Mouse (Mus musculus) kidney, embryonic 16.5 days (tissue): ENCODE results near the gene Rere. TPM values are rescaled to one million over a fixed set of nuclear protein-coding genes. Genes with fewer than 3 reads are reported as not detected.
A peak's percentile ranks its signal among the peaks of the same experiment; 100 is the strongest.

ENCODE experiments used
- ATAC-seq: fragments of 200-750 bp; cut with Nextera tagmentation; 2 replicates; pipeline ENCODE4 v1.8.0; 2017; ENCODE audit warnings: moderate TSS enrichment; ENCODE audit not compliant: low FRiP score, low TSS enrichment
- H3K27ac ChIP-seq: fragments of 300-500 bp; sonication (generic); 2 replicates; pipeline ENCODE4 v1.5.1; 2014; ENCODE audit warnings: low read length
- H3K27me3 ChIP-seq: fragments of 300-500 bp; sonication (generic); 2 replicates; pipeline ENCODE4 v1.6.1; 2014; ENCODE audit warnings: low read length, control low read depth, mixed read lengths; ENCODE audit not compliant: insufficient read depth
- H3K36me3 ChIP-seq: fragments of 300-500 bp; sonication (generic); 2 replicates; pipeline ENCODE4 v1.6.1; 2014; ENCODE audit warnings: low read length, control low read depth, mixed read lengths; ENCODE audit not compliant: insufficient read depth
- H3K4me1 ChIP-seq: fragments of 300-500 bp; sonication (generic); 2 replicates; pipeline ENCODE4 v1.6.1; 2014; ENCODE audit warnings: low read length, control low read depth, mixed read lengths; ENCODE audit not compliant: insufficient read depth
- H3K4me2 ChIP-seq: fragments of 300-500 bp; sonication (generic); replicated peaks from 2 replicates; pipeline ENCODE4 v1.6.1; 2014; ENCODE audit warnings: low read depth, low read length
- H3K4me3 ChIP-seq: fragments of 300-500 bp; sonication (generic); 2 replicates; pipeline ENCODE4 v1.5.1; 2014; ENCODE audit warnings: mild to moderate bottlenecking, low read length
- H3K9ac ChIP-seq: fragments of 300-500 bp; sonication (generic); replicated peaks from 2 replicates; pipeline ENCODE4 v1.6.1; 2014; ENCODE audit warnings: low read length
- H3K9me3 ChIP-seq: fragments of 300-500 bp; sonication (generic); 2 replicates; pipeline ENCODE4 v1.6.1; 2016; ENCODE audit warnings: low read length, control low read depth
- WGBS: fragments of 180-500 bp; shearing (Covaris S2); extraction: QIAGEN DNeasy Blood & Tissue Kit; methylation state at CpG from one replicate; pipeline ENCODE4 v1.1.7; 2014; 5-methylcytosine and 5-hydroxymethylcytosine counted together
- polyA plus RNA-seq: library from polyadenylated mRNA; unstranded; fragments of >200 nt; fragmentation: Nextera tagmentation; extraction: Ambion mirVana; gene quantifications from 2 replicates; pipeline ENCODE4 v1.2.1, GENCODE M21; 2015

The Rere gene
- polyA plus RNA-seq, 1 experiment from 2014 or later = 30.7 TPM

DNA sequence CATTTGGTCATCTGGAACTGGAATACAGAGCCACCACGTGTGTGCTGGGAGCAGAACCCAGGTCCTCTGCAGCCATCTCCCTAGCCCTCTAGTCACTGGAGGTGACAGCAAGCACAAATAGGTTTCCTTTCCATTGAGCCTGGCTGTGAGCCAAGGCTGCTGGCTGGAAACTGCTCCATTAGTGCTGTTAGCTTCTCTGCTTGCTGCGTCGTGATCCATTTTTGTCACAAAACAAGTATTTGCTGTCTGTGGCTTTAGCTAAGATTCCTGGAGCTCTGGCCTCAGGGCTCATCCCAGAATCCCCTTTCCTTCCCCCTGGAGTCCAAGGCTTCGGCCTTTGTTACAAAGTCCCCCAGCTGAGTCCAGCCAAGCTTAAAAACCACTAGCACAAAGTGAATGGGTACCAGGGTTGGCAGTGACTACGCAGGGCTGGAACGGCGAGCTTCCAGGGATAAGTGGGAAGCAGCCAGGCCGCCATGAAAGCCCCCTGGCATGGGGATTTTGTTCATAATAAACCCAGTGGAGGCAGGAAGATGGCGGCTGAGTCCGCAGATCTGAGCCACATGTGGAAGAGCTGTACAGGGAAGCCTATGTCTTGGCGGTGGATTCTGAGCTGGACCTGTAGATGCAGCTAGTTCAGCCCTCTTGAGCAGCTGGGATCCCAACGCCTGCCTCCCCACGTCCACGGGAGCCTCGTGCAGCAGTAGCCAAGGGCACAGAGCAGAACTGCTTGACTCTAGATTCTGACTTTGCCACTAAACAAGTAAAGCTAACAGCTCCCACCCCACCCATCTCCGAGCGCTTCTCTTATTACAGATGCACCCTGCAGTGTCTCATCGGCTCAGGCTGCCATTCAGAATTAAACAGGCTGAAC is 30.7 kb upstream of the Rere start:
- ATAC-seq = 0 out of 2 replicates have a peak, but pooled peaks have one; percentile 24
- Histone ChIP-seq H3K4me3 (no peak overlapping the region), H3K4me2 (no peak overlapping the region), H3K27ac (peak overlapping the region; percentile 56), H3K27me3 (no peaks in the 10 kb centered on the region), H3K9me3 (no peaks in the 10 kb centered on the region), H3K36me3 (peaks cover 50% of the 10 kb centered on the region), H3K4me1 (peaks cover 6% of the 10 kb centered on the region; the same call in 1 of the 2 replicates), H3K9ac (no peak overlapping the region)
- 56% methylated on average over 18 of the region's 18 CpGs for WGBS

DNA sequence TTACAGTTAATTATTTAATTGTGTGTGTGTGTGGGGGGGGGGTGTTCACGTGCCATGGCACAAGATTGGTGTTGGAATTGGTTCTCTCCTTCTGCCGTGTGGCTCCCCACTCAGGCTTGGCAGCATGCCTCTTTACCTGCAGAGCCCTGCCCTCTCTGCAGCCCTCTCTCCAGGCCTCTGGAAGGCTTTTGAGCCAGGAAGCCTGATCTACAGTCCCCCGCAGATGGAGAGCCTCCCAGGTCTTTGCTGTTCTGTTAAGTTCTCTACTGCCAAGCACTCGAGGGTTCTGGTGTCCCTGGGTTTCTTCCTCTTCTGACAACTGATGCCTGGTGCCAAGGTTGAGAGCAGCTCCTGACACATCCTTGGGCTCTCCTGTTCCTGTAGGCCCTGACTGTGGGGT is 27.0 kb upstream of the Rere start:
- Histone ChIP-seq H3K27me3 (no peaks in the 10 kb centered on the region), H3K9me3 (no peaks in the 10 kb centered on the region), H3K4me3 (no peak overlapping the region), H3K36me3 (peaks cover 17% of the 10 kb centered on the region), H3K4me1 (peaks cover 20% of the 10 kb centered on the region), H3K27ac (no peak overlapping the region), H3K9ac (no peak overlapping the region), H3K4me2 (no peak overlapping the region)
- WGBS = 75% methylated on average over 4 of the region's 4 CpGs
- no peak for ATAC-seq

DNA sequence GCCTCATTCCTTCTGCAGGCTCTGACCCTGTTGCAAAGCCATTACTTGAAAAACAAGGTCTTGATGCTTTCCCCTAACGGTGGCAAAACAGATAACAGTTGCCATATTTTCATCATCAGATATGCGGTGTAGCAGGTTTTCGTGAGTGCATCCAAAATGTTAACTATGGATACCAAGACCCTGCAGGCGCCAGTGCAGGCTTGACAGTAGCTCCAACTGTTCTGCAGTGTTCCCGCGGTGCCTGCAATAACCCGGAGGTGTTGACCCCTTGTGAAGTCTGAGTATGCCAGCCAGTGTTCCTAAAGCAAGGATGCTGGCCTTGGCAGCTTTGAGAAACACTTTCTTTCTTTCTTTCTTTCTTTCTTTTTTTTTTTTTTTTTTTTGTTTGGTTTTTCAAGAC is 26.3 kb upstream of the Rere start:
- WGBS = 87% methylated on average over 7 of the region's 7 CpGs
- Histone ChIP-seq H3K36me3 (peaks cover 10% of the 10 kb centered on the region), H3K4me1 (peaks cover 22% of the 10 kb centered on the region), H3K4me2 (no peak overlapping the region), H3K27ac (no peak overlapping the region), H3K9ac (no peak overlapping the region), H3K27me3 (no peaks in the 10 kb centered on the region), H3K9me3 (no peaks in the 10 kb centered on the region), H3K4me3 (no peak overlapping the region)
- no peak for ATAC-seq

DNA sequence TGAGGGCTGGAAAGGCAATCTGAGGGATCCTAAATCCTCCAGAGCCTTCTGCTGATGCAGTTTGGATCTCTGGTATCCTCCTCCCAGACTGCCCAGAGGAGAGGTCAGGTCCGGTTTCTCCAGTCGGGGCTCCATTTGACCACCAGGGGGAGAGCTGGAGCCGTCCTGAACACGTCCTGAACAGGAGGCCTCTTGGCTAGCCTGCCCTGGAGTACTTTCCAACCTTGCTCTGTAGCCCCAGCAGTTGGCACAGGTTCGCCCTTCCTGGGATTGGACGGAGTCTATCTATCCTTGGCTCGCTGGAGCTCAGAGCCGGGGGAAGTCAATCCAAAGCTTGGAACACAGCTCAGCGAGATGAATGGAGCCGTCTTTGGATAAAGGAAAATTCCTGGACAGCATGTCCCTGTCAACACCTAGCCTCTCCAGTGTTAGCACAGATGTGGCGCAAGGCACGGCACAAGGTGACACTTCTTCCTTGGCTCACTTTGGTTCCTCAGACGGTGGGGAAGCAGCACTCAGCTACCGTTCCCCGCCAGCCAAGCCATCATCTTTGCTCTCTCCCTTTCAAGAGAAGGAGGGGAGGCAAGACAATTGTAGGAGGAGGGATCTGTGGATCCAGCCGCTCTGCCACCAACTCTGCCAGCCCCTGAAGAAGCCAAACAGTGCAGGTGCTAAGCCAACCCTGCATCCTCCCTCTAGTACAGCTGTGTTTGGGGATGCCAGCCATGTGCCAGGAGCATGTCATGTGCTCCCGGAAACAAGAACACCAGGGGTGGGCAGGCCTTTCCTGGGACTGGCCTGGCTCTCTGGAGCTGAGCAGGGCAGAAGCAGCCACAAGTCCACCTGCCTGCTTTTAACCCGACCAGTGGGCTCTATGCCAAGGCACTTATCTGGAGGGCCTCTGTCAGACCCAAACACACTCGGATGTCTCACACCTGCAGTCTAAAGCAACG is 23.9 kb upstream of the Rere start:
- peak; percentile 87 for ATAC-seq
- Histone ChIP-seq H3K4me1 (peaks cover 17% of the 10 kb centered on the region), H3K9ac (peak overlapping the region; percentile 19; the same call in 1 of the 2 replicates), H3K27me3 (no peaks in the 10 kb centered on the region), H3K4me2 (no peak overlapping the region), H3K27ac (peak overlapping the region; percentile 4; the same call in 1 of the 2 replicates), H3K36me3 (0 out of 2 replicates have a peak, but pooled peaks cover 5% of the 10 kb centered on the region), H3K4me3 (no peak overlapping the region), H3K9me3 (no peaks in the 10 kb centered on the region)
- 49% methylated on average over 20 of the region's 20 CpGs for WGBS

GRCm38 (mm10) chr4:150258388-150258787 is 23.1 kb upstream of the Rere start:
- no peak overlapping the region for H3K4me3 ChIP-seq
- no peaks in the 10 kb centered on the region for H3K27me3 ChIP-seq
- no peaks in the 10 kb centered on the region for H3K9me3 ChIP-seq
- H3K4me1 ChIP-seq = peaks cover 17% of the 10 kb centered on the region
- peak overlapping the region; percentile 4; the same call in 1 of the 2 replicates for H3K27ac ChIP-seq
- WGBS = 58% methylated on average over 14 of the region's 14 CpGs
- no peak overlapping the region for H3K4me2 ChIP-seq
- ATAC-seq = no peak
- peak overlapping the region; percentile 48; the same call in 1 of the 2 replicates for H3K9ac ChIP-seq
- no peaks in the 10 kb centered on the region for H3K36me3 ChIP-seq

DNA sequence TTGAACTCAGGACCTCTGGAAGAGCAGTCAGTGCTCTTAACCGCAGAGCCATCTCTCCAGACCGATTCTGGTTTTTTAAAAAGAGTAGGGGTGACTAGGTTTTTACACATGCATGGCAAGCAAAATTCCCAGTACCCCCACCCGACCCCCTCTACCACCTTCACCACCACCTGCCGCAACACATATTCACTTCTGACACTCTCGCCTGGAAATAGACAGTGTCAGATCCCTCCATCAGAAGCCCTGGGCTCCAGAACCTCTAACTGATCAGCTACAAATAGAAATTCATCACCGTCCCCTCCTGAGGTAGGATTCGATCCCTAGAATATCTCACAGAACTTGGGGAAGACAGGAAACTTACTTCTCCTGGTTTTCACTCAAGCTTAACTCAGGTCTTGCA is 21.9 kb upstream of the Rere start:
- ATAC-seq = no peak
- no peaks in the 10 kb centered on the region for H3K27me3 ChIP-seq
- WGBS = 93% methylated on average over 7 of the region's 7 CpGs
- H3K4me3 ChIP-seq = no peak overlapping the region
- no peak overlapping the region for H3K27ac ChIP-seq
- no peak overlapping the region for H3K4me2 ChIP-seq
- no peak overlapping the region for H3K9ac ChIP-seq
- H3K9me3 ChIP-seq = no peaks in the 10 kb centered on the region
- H3K36me3 ChIP-seq = no peaks in the 10 kb centered on the region
- peaks cover 17% of the 10 kb centered on the region for H3K4me1 ChIP-seq

DNA sequence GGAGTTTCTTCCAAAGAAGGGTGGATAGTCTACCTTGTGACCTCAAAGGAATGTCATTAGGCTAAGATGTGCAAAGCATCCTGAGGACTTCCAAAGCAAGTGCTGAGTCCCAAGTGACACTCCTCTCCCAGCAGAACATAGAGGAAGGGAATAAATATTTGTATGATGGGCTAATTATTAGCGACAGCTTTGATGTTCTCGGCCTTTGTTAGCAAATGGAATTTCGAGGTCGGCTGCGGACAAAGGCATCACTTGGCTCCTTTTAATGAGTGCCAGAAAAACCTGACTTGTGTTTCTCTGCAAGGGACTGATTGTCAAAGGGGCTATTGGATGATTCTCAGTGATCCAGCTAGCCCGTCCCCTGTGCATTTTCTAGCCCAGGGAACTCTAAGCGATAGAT is 21.3 kb upstream of the Rere start:
- Histone ChIP-seq H3K4me2 (no peak overlapping the region), H3K27me3 (no peaks in the 10 kb centered on the region), H3K36me3 (no peaks in the 10 kb centered on the region), H3K9ac (no peak overlapping the region), H3K9me3 (no peaks in the 10 kb centered on the region), H3K27ac (no peak overlapping the region), H3K4me3 (no peak overlapping the region), H3K4me1 (peaks cover 17% of the 10 kb centered on the region)
- ATAC-seq = no peak
- WGBS = 68% methylated on average over 7 of the region's 7 CpGs

DNA sequence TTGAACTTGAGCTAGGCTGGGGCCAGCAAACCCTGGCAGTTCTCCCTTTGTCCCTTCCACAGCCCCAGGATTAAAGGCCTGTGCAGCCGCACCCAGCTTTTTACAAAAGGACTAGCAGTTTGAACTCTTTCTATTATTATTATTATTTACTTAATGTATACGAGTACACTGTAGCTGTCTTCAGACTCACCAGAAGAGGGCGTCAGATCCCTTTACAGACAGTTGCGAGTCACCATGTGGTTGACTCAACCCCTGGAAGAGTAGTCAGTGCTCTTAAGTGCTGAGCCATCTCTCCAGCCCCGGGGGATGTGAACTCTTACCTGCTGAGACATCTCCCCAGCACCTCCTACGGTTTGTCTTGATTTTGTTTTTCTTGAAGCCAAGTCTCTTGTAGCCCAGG is 20.7 kb upstream of the Rere start:
- Histone ChIP-seq H3K27ac (no peak overlapping the region), H3K9me3 (no peaks in the 10 kb centered on the region), H3K27me3 (no peaks in the 10 kb centered on the region), H3K4me3 (no peak overlapping the region), H3K36me3 (no peaks in the 10 kb centered on the region), H3K4me2 (no peak overlapping the region), H3K4me1 (peaks cover 20% of the 10 kb centered on the region), H3K9ac (no peak overlapping the region)
- WGBS = 43% methylated on average over 6 of the region's 6 CpGs
- no peak for ATAC-seq

- no peaks in the 10 kb centered on the region for H3K9me3 ChIP-seq
- H3K4me3 ChIP-seq = no peak overlapping the region
- H3K4me2 ChIP-seq = no peak overlapping the region
- no peak for ATAC-seq
- 56% methylated on average over 8 of the region's 8 CpGs for WGBS
- H3K27me3 ChIP-seq = no peaks in the 10 kb centered on the region
- no peak overlapping the region for H3K27ac ChIP-seq
- H3K9ac ChIP-seq = no peak overlapping the region
- H3K36me3 ChIP-seq = no peaks in the 10 kb centered on the region
- peaks cover 27% of the 10 kb centered on the region for H3K4me1 ChIP-seq
Measured at GRCm38 (mm10) chr4:150262301-150262700, 19.1 kb upstream of the Rere start.
